In genomic region chr16:34657983-34658382, GRCm38 (mm10) we compare ENCODE assay signal across 11 mouse cellular contexts. TPM values are rescaled to one million over a fixed set of nuclear protein-coding genes. Genes with fewer than 3 reads are reported as not detected.
DNase-seq lines count a peak whose midpoint lies in the region; ATAC-seq and TF ChIP-seq lines count a peak whose summit lies in the region.
"Had no signal": no experiment of that assay in that cellular context is flagged by ENCODE, and none has a peak within 500 bp of the region (broad histone marks: within the 10 kb centered on the region; RNA-seq: fewer than 3 reads in every experiment).

No protein-coding gene starts in this region.

- peak overlapping the region; percentile 45 for H3K9ac ChIP-seq in heart, embryonic 14.5 days (ENCODE audit: low read length)
- no peak overlapping the region for H3K9ac ChIP-seq in ES-E14 (ENCODE audit: insufficient read depth, low read depth, low read length, poor library complexity, severe bottlenecking)
- no peak overlapping the region for H3K9ac ChIP-seq in hindbrain, embryonic 11.5 days (ENCODE audit: low read depth, low read length)
- no peak overlapping the region for H3K9ac ChIP-seq in liver, embryonic 16.5 days (ENCODE audit: low read depth, low read length)

- no peaks in the 10 kb centered on the region for H3K36me3 ChIP-seq in heart, embryonic 14.5 days (ENCODE audit: control insufficient read depth, insufficient read depth, low read length)
- no peaks in the 10 kb centered on the region for H3K36me3 ChIP-seq in ES-E14 (ENCODE audit: control insufficient read depth, insufficient read depth, low read length, poor library complexity, severe bottlenecking)
- H3K36me3 ChIP-seq in hindbrain, embryonic 11.5 days (ENCODE audit: control insufficient read depth, insufficient read depth, low read length): no peaks in the 10 kb centered on the region
- no peaks in the 10 kb centered on the region for H3K36me3 ChIP-seq in liver, embryonic 16.5 days (ENCODE audit: control insufficient read depth, insufficient read depth)

- ATAC-seq in heart, embryonic 14.5 days (ENCODE audit: insufficient number of reproducible peaks, insufficient read depth, low FRiP score, low read depth): no peak
- ATAC-seq in hindbrain, embryonic 11.5 days (ENCODE audit: low FRiP score): no peak
- no peak for ATAC-seq in liver, embryonic 16.5 days (ENCODE audit: low read depth)

- H3K4me2 ChIP-seq in heart, embryonic 14.5 days (ENCODE audit: low read length): peak overlapping the region; percentile 63
- H3K4me2 ChIP-seq in hindbrain, embryonic 11.5 days (replicated peaks; ENCODE audit: low read depth, low read length): peak overlapping the region; percentile 42
- H3K4me2 ChIP-seq in liver, embryonic 16.5 days (ENCODE audit: low read depth, low read length): peak overlapping the region; percentile 53

- no peak for DNase-seq in heart, postnatal 10 days
- no peak for DNase-seq in ES-E14 (ENCODE audit: low read depth, low spot score)
- peak; percentile 12 for DNase-seq in hindbrain, embryonic 11.5 days (ENCODE audit: low spot score)
- DNase-seq in urinary bladder, postnatal 25 days (ENCODE audit: low spot score): no peak
- no peak for DNase-seq in embryo, embryonic 9.5 days (ENCODE audit: extremely low spot score)
- DNase-seq in layer of hippocampus, postnatal 14 days (ENCODE audit: low spot score in 2 of 2): no peak
- DNase-seq: adrenal gland, postnatal 25 days; thymus, adult 2 months had no signal

- intact Hi-C loops in heart, postnatal 10 days (cut with DNase I): no loop called here

- WGBS in heart, embryonic 14.5 days: 20% methylated on average over 5 of the region's 5 CpGs
- WGBS in hindbrain, embryonic 11.5 days: 33% methylated on average over 5 of the region's 5 CpGs
- 28% methylated on average over 5 of the region's 5 CpGs for WGBS in liver, embryonic 16.5 days (ENCODE audit: insufficient replicate concordance)

- H3K9me3 ChIP-seq in heart, embryonic 14.5 days (ENCODE audit: control insufficient read depth, low read length): no peaks in the 10 kb centered on the region
- no peaks in the 10 kb centered on the region for H3K9me3 ChIP-seq in ES-E14 (ENCODE audit: control insufficient read depth, insufficient read depth, low read depth, low read length)
- H3K9me3 ChIP-seq in hindbrain, embryonic 11.5 days (ENCODE audit: control insufficient read depth, low read length): no peaks in the 10 kb centered on the region
- no peaks in the 10 kb centered on the region for H3K9me3 ChIP-seq in liver, embryonic 16.5 days (replicated peaks; ENCODE audit: control insufficient read depth, low read length)

- H3K4me3 ChIP-seq in heart, embryonic 14.5 days (ENCODE audit: control insufficient read depth in 1 of 2, insufficient read depth in 1 of 2, low read depth in 1 of 2, low read length in 2 of 2): peak overlapping the region; percentile 36 to 37; a peak in 3 of 4 replicates
- peak overlapping the region in 1 of 2 experiments; percentile 7; a peak in 1 of 4 replicates for H3K4me3 ChIP-seq in ES-E14 (ENCODE audit: insufficient read depth in 1 of 2, low read depth in 1 of 2, low read length in 2 of 2, poor library complexity in 1 of 2, severe bottlenecking in 1 of 2)
- H3K4me3 ChIP-seq in hindbrain, embryonic 11.5 days (ENCODE audit: low read depth, low read length): peak overlapping the region; percentile 24
- H3K4me3 ChIP-seq in liver, embryonic 16.5 days (ENCODE audit: low read depth, low read length): peak overlapping the region; percentile 25

- H3K27ac ChIP-seq in heart, embryonic 14.5 days (replicated peaks in 1 of 2; ENCODE audit: control insufficient read depth in 1 of 2, insufficient read depth in 1 of 2, low read depth in 2 of 2, low read length in 2 of 2): no peak overlapping the region
- H3K27ac ChIP-seq in ES-E14 (ENCODE audit: insufficient read depth, low read depth, low read length, poor library complexity, severe bottlenecking): no peak overlapping the region
- no peak overlapping the region for H3K27ac ChIP-seq in hindbrain, embryonic 11.5 days (ENCODE audit: low read depth, low read length)
- H3K27ac ChIP-seq in liver, embryonic 16.5 days (ENCODE audit: low read length): no peak overlapping the region

- no peaks in the 10 kb centered on the region for H3K27me3 ChIP-seq in heart, embryonic 14.5 days (ENCODE audit: control insufficient read depth, insufficient read depth, low read length)
- H3K27me3 ChIP-seq in hindbrain, embryonic 11.5 days (ENCODE audit: control insufficient read depth, insufficient read depth, low read length): no peaks in the 10 kb centered on the region
- H3K27me3 ChIP-seq in liver, embryonic 16.5 days (ENCODE audit: control insufficient read depth, insufficient read depth, low read depth, low read length): no peaks in the 10 kb centered on the region

- H3K4me1 ChIP-seq in heart, embryonic 14.5 days (ENCODE audit: control insufficient read depth in 2 of 2, insufficient read depth in 2 of 2, low read length in 2 of 2): peaks cover 4% of the 10 kb centered on the region in 2 experiments
- peaks cover 3 to 5% of the 10 kb centered on the region in 2 experiments; a peak in 3 of 4 replicates for H3K4me1 ChIP-seq in ES-E14 (ENCODE audit: control insufficient read depth in 2 of 2, insufficient read depth in 2 of 2, low read length in 2 of 2, poor library complexity in 1 of 2)
- no peaks in the 10 kb centered on the region for H3K4me1 ChIP-seq in hindbrain, embryonic 11.5 days (replicated peaks; ENCODE audit: control insufficient read depth, insufficient read depth, low read length)
- no peaks in the 10 kb centered on the region; the same call in 1 of the 2 replicates for H3K4me1 ChIP-seq in liver, embryonic 16.5 days (ENCODE audit: control insufficient read depth, low read depth, low read length)

- in situ Hi-C loops in ES-E14 (cut with MboI; ENCODE audit: low sequenced_read_pairs in 2 of 2, unreplicated experiment in 2 of 2): no loop called here

TF ChIP-seq in ES-E14, 5 proteins besides CTCF, POLR2A, EP300 and RAD21:
- TF ChIP-seq ZC3H11A (IDR thresholded peaks at IDR 0.05; ENCODE audit: borderline replicate concordance, low read depth, low read length) (no peak), ZNF384 (IDR thresholded peaks at IDR 0.05; ENCODE audit: low read depth, low read length) (peak; percentile 60)

RNA-seq across cellular contexts. Expression of gene Ropn1, which starts 8.3 kb away (rescaled TPM):
- polyA plus RNA-seq in heart, embryonic 14.5 days (2014; fragmentation: Nextera tagmentation; extraction: Ambion mirVana): 0.47 and 0.62 TPM in 2 replicates
- not detected for total RNA-seq in heart, postnatal 10 days (2021)
- total RNA-seq in ES-E14 (2012; rRNA removed): not detected in 2 replicates
- polyA plus RNA-seq in hindbrain, embryonic 11.5 days (2014; fragmentation: Nextera tagmentation; extraction: Ambion mirVana): not detected in 2 replicates
- not detected in 2 replicates for polyA plus RNA-seq in liver, embryonic 16.5 days (2015; fragmentation: Nextera tagmentation; extraction: Ambion mirVana)
- not detected for total RNA-seq in layer of hippocampus, postnatal 14 days (2021)
- total RNA-seq: adrenal gland, postnatal 25 days; layer of hippocampus, postnatal 10 days had no signal
- polyA plus RNA-seq: thymus, adult 2 months had no signal

RNA-seq across cellular contexts. Expression of gene Ccdc14, which starts 32.4 kb away (rescaled TPM):
- polyA plus RNA-seq in heart, embryonic 14.5 days (2014; fragmentation: Nextera tagmentation; extraction: Ambion mirVana): 6.2 and 6.6 TPM in 2 replicates
- total RNA-seq in heart, postnatal 10 days (2021): 1 to 10 TPM; 3.8 to 5.3 TPM
- 13.8 and 16.6 TPM in 2 replicates for total RNA-seq in ES-E14 (2012; rRNA removed)
- 11.3 and 11.4 TPM in 2 replicates for polyA plus RNA-seq in hindbrain, embryonic 11.5 days (2014; fragmentation: Nextera tagmentation; extraction: Ambion mirVana)
- polyA plus RNA-seq in liver, embryonic 16.5 days (2015; fragmentation: Nextera tagmentation; extraction: Ambion mirVana): 1.6 and 1.9 TPM in 2 replicates
- 1 to 10 TPM; 2.8 to 3.2 TPM for total RNA-seq in layer of hippocampus, postnatal 14 days (2021)
